Mouse (Mus musculus): Measurements from ENCODE around the gene Nol9.

Nol9 gene

DNA sequence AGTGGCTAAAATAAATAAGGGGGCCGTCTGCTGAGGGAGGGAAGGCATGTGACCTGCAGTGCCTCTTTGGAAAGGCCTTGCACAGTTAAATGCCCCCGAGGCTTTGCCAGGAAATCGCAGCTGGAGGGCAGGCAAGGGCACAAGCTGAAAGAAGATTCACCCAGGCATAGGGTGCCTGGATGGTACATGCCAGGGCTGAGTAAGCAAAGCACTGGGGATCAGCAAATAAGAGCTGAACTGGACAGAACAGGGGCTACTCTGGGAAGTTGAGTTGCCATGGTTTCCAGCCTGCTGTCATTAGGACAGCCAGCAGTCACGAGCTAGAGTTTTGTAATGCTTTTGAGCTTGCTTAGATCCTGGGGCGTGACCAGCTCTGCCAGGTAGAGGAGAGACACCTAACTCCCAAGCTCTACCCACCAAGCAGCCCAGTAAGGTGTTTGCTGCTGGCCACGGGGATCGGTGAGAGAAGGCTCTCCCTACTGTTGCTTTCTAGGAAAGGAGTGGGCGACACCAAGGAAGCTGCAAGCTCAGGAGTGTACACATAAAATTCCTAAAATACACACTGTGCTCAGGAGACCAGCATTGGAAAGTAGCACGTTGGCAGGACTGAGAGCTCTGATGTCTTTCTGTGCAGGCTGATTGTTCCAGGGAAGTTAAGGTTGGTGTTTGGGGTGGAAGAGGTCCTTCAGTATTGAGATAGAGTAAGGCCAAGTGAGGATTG is 23.4 kb downstream of the Nol9 start:
- DNase-seq (ENCODE audit: low read depth) = no peak

DNA sequence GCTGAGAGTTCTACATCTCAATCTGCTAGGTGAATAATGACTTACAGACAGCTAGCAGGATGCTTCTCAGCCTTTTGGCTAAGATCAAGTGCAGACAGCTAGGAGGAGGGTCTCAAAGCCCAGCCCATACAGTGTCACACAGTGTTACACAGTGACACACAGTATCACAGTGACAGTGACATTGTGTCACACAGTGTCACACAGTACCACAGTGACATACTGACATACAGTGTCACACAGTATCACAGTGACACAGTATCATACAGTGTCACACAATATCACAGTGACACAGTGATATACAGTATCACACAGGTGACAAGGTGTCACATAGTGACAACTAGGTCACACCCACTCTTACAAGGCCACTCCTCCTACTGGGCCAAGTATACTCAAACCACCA is 28.2 kb downstream of the Nol9 start:
- DNase-seq (ENCODE audit: low read depth) = no peak

DNA sequence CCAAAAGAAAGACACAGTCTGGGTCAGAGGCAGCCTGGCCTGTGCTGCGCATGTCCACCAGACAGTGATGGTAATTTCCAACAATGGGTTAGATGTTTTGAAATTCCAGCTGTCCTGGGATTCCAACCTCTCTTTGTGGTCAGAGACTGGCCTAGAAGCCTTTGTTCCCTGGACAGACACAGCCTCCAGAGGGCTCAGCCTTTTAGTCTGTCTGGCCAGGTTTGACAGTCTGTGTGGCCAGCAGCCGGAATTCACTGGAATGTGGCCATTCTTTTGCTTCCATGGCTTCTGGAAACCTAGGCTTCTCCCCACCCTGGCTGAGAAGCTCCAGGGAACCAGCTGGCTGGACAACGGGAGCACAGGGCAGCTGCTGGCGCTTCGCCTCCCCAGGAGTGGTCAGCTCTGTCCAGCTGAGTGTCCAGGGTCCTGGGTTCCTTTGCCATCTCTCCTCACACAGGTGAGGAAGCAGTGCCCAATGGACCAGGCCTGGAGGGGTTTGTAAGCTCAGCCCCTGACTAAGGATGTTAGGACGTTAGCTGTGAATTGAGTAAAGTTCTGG is 29.1 kb downstream of the Nol9 start:
- no peak for DNase-seq (ENCODE audit: low read depth)

- no peak for DNase-seq (ENCODE audit: low read depth)
Observed at GRCm38 (mm10) chr4:152069245-152069644, 30.1 kb downstream of the Nol9 start.

DNA sequence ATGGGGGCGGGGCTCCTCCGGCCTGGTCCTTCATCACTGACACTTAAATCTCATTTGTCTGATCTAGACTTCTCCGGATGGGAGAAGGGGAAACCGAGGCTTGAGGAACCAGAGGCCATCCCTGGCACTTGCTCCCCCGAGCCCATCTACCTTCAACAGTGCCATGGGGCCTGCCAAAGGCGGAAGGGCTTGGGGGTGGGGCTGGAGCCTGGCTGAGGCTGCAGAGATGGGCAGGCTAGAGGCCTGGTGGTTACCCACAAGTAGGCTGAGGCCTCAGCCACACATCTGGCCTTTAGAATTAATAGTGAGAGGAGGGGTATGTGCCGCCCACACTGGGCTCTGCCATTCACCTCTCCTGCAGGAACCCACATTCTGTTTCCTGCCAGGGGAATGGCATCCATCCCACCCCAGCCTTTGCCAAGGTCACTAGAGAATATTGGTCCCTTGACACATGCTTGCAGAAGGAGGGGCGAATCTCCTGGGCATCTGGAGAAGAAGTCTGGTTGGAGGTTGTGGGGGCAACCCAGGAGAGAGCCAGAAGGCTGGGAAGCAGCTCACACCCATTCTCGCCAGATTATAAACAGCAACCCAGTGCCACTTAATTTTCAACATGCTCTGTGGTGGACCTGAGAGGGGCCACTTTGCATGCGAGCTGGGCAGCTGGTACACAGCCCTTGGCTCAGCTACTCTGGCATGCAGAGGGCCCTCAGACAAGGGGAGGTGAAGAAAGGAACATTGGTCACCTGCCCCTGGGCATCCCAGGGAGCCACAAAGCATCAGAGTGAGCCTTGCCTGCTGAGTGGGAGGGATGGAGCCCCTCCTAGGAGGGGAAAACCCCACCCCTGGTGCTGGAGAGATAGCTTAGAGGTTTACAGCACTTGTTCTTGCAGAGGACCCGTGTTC is 31.6 kb downstream of the Nol9 start:
- DNase-seq (ENCODE audit: low read depth) = no peak

- no peak for DNase-seq (ENCODE audit: low read depth)
Observed at GRCm38 (mm10) chr4:152072121-152072601, 33.0 kb downstream of the Nol9 start, which contains the start of gene Plekhg5. Plekhg5 (plus strand) TSS chr4:152072498.

GRCm38 (mm10) chr4:152072655-152073054 is 33.5 kb downstream of the Nol9 start:
- DNase-seq (ENCODE audit: low read depth) = no peak

- DNase-seq (ENCODE audit: low read depth) = no peak
Observed at GRCm38 (mm10) chr4:152073715-152074114, 34.6 kb downstream of the Nol9 start.

DNA sequence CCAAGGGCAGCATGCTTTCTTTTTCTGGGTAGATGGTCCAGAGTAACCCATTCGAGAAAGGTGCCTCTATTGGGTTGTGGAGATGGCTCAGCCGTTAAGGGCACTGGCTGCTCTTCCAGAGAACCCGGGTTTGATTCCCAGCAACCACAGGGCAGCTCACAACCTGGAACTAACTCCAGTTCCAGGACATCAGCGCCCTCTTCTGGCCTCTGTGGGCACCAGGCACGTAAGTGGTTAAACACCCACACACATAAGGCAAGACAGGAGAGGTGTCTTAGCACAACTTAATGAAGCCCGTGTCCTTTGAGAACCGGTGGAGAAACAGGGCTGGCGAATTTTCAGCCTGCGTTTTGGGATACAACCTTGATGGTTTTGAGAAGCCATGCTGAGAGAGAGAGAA is 35.4 kb downstream of the Nol9 start:
- DNase-seq (ENCODE audit: low read depth) = no peak

GRCm38 (mm10) chr4:152077191-152077590 is 38.1 kb downstream of the Nol9 start:
- no peak for DNase-seq (ENCODE audit: low read depth)

- DNase-seq (ENCODE audit: low read depth) = no peak
Observed at GRCm38 (mm10) chr4:152078105-152078530, 39.0 kb downstream of the Nol9 start.

DNA sequence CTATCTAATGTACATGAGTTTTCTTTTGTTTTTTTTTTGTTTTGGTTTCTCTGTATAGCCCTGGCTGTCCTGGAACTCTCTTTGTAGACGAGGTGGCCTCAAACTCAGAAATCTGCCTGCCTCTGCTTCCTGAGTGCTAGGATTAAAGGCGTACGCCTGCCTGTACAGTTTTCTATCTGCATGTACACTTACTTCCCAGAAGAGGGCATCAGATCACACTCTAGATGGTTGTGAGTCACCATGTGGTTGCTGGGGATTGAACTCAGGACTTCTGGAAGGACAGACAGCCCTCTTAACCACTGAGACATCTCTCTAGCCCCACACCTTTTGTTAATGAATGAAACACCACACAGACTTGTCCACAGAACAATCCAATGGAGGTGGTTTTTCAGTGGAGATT is 40.1 kb downstream of the Nol9 start:
- DNase-seq (ENCODE audit: low read depth) = no peak

- no peak for DNase-seq (ENCODE audit: low read depth)
Observed at GRCm38 (mm10) chr4:152079931-152080330, 40.8 kb downstream of the Nol9 start.

GRCm38 (mm10) chr4:152083611-152084220 is 44.6 kb downstream of the Nol9 start:
- DNase-seq (ENCODE audit: low read depth) = no peak

GRCm38 (mm10) chr4:152084616-152085015 is 45.5 kb downstream of the Nol9 start:
- no peak for DNase-seq (ENCODE audit: low read depth)

GRCm38 (mm10) chr4:152086505-152087210 is 47.5 kb downstream of the Nol9 start:
- no peak for DNase-seq (ENCODE audit: low read depth)

DNA sequence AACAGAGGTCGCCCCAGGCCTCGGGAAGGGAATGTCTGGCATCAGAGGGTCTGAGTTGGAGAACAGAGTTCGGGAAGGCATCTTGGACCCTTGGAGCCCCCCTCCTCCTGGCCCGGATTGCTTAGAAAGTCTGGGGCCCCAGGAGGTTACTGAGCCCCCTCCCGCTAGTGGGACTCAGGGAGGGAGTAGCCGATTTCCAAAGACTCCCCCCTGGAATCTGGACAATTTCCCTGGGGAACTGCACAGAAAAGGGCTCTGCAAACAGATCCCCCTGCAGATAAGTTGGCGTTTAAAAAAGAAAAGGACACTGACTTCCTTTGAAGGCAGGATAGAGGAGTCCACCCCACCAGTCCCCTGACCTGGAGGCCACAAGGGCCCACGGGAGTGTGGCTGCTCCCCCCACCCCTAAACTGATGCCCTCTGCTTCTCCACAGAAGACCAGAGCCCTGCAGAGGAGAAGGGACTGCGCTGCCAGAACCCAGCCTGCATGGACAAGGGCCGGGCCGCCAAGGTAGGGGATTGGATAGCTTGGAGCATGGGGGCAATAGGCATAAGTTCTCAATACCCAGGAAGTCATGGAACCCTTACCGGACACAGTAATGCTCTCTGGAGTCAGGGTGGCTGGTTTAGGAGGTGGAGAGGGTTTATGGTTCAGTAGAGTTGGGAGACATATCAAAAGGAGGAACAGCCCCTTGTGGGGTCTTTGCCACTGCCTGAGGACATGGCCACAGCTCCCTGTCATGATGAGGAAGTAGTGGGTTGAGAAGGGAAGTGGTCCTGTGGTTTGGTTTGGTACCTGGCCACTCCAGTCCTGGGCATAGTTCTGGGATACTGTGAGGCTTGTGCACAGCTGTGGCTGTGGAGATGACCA is 48.3 kb downstream of the Nol9 start:
- DNase-seq (ENCODE audit: low read depth) = no peak

DNA sequence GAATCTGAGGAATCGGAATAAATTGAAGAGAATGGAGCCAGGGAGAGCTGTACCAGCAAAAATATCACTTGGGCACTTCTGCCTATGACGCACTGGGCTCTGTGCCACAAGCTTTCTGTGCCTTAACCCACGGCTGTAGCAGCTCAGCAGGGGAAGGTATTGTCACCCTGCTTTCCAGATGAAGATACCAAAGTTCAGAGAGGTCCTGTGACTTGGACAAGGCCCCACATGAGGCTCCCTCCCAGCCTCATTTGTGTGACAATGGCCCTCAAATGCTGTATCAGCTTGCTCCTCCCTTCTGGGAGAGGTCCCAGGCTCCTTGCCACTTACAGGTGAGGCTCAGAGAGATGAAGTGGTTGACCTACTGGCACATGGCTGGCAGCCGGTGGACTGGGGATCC is 49.0 kb downstream of the Nol9 start:
- DNase-seq (ENCODE audit: low read depth) = no peak

GRCm38 (mm10) chr4:152088556-152089120 is 49.5 kb downstream of the Nol9 start:
- DNase-seq (ENCODE audit: low read depth) = no peak

- DNase-seq (ENCODE audit: low read depth) = no peak
Observed at GRCm38 (mm10) chr4:152090191-152090590, 51.1 kb downstream of the Nol9 start.

Data from c-Kit-positive CD71-negative TER-119-negative erythroid progenitor cells, embryonic 14.5 days (primary cell).